Comparison of ENCODE assay signal across 25 mouse cellular contexts in genomic region chr4:46347580-46348515, GRCm38 (mm10). TPM values are rescaled to one million over a fixed set of nuclear protein-coding genes. Genes with fewer than 3 reads are reported as not detected.
DNase-seq lines count a peak whose midpoint lies in the region; ATAC-seq and TF ChIP-seq lines count a peak whose summit lies in the region.
"Had no signal": no experiment of that assay in that cellular context is flagged by ENCODE, and none has a peak within 500 bp of the region (broad histone marks: within the 10 kb centered on the region; RNA-seq: fewer than 3 reads in every experiment).

No protein-coding gene starts in this region.

- WGBS in cerebellum, adult 2 months, result 7% methylated on average over 41 of the region's 41 CpGs

- peak overlapping the region; percentile 46 for H3K4me3 ChIP-seq in megakaryocyte, embryonic 14.5 days (replicated peaks)
- H3K4me3 ChIP-seq in cerebellum, adult 2 months (replicated peaks; ENCODE audit: insufficient read depth, low read depth, low read length), result no peak overlapping the region
- H3K4me3 ChIP-seq: heart, adult 2 months; hindbrain, embryonic 13.5 days; layer of hippocampus, adult 2 months; left cerebral cortex, adult 2 months; limb, embryonic 12.5 days; liver, embryonic 13.5 days; lung, embryonic 15.5 days had no signal

- H3K27me3 ChIP-seq in megakaryocyte, embryonic 14.5 days (replicated peaks), result peaks cover 97% of the 10 kb centered on the region
- H3K27me3 ChIP-seq in cerebellum, adult 2 months (ENCODE audit: control insufficient read depth, insufficient read depth, low read length), result peaks cover 19% of the 10 kb centered on the region

- peaks cover 48% of the 10 kb centered on the region for H3K4me1 ChIP-seq in megakaryocyte, embryonic 14.5 days
- H3K4me1 ChIP-seq in cerebellum, adult 2 months (ENCODE audit: control insufficient read depth, insufficient read depth, low read length), result no peaks in the 10 kb centered on the region

- peaks cover 21% of the 10 kb centered on the region for H3K9me3 ChIP-seq in megakaryocyte, embryonic 14.5 days
- H3K9me3 ChIP-seq: hindbrain, embryonic 13.5 days; limb, embryonic 12.5 days; liver, embryonic 13.5 days; lung, embryonic 15.5 days had no signal

- peak; percentile 44 for DNase-seq in embryo, embryonic 9.5 days (ENCODE audit: extremely low spot score)
- peak; percentile 31 for DNase-seq in retina, embryonic 14.5 days (ENCODE audit: low spot score)
- no peak for DNase-seq in cerebellum, adult 2 months
- no peak for DNase-seq in lung, postnatal 10 days
- DNase-seq: adrenal gland, adult 2 months; cerebellum, postnatal 25 days; gastrocnemius, postnatal 14 days; heart, adult 2 months; liver, embryonic 13.5 days; spleen, adult 18-20 months; thymus, adult 2 months had no signal

- H3K36me3 ChIP-seq in megakaryocyte, embryonic 14.5 days (replicated peaks; ENCODE audit: low read length), result no peaks in the 10 kb centered on the region
- H3K36me3 ChIP-seq: hindbrain, embryonic 13.5 days; limb, embryonic 12.5 days; liver, embryonic 13.5 days; lung, embryonic 15.5 days had no signal

- no peak for TF ChIP-seq POLR2A in cerebellum, adult 2 months (IDR thresholded peaks at IDR 0.05; ENCODE audit: borderline replicate concordance, insufficient read depth, low read length)

- no peak for TF ChIP-seq CTCF in cerebellum, adult 2 months (IDR thresholded peaks at IDR 0.05; ENCODE audit: borderline replicate concordance, insufficient read depth, low read depth, low read length)

- no peak overlapping the region for H3K27ac ChIP-seq in cerebellum, adult 2 months (ENCODE audit: insufficient read depth, low read length)
- H3K27ac ChIP-seq: heart, adult 2 months; hindbrain, embryonic 13.5 days; kidney, postnatal 0 days; layer of hippocampus, adult 2 months; left cerebral cortex, adult 2 months; limb, embryonic 12.5 days; liver, embryonic 13.5 days; lung, embryonic 15.5 days had no signal

- no peak for ATAC-seq in megakaryocyte, adult 5-6 weeks (ENCODE audit: poor library complexity, severe bottlenecking)
- ATAC-seq in common myeloid progenitor, adult 5-6 weeks (replicated peaks; ENCODE audit: low read depth, poor library complexity, severe bottlenecking), result 0 out of 2 replicates have a peak, but pooled peaks have one; percentile 31
- ATAC-seq: CD4-positive, CD25-positive, alpha-beta regulatory T cell, adult 4 months; intestine, embryonic 16.5 days had no signal

RNA-seq across cellular contexts. Expression of gene Foxe1, which starts 4.4 kb away (rescaled TPM):
- not detected in 2 replicates for polyA plus RNA-seq in megakaryocyte, embryonic 14.5 days (2012; ENCODE audit: insufficient read depth, low replicate concordance)
- total RNA-seq in megakaryocyte, adult 5-6 weeks (2015), result 0.11 TPM in 1 of 2 replicates, not detected in the other
- not detected in 2 replicates for total RNA-seq in megakaryocyte, adult 5-6 weeks (2017)
- total RNA-seq in common myeloid progenitor, adult 5-6 weeks (2017), result 0.34 TPM in 1 of 2 replicates, not detected in the other
- polyA plus RNA-seq in cerebellum, adult 2 months (2012; rRNA removed), result not detected in 2 replicates
- total RNA-seq: adrenal gland, adult 2 months; gastrocnemius, postnatal 14 days; heart, adult 2 months; layer of hippocampus, adult 2 months; left cerebral cortex, adult 2 months had no signal
- polyA plus RNA-seq: CD4-positive, CD25-positive, alpha-beta regulatory T cell, adult 4 months; frontal cortex, adult 2 months; heart, adult 2 months; heart, embryonic 16.5 days; hindbrain, embryonic 13.5 days; intestine, embryonic 16.5 days; kidney, postnatal 0 days; limb, embryonic 12.5 days; liver, embryonic 13.5 days; urinary bladder, adult 2 months had no signal

RNA-seq across cellular contexts. Expression of gene Trmo, which starts 41.4 kb away (rescaled TPM):
- 1.5 and 3.7 TPM in 2 replicates for polyA plus RNA-seq in megakaryocyte, embryonic 14.5 days (2012; ENCODE audit: insufficient read depth, low replicate concordance)
- 6.9 and 8.4 TPM in 2 replicates for total RNA-seq in megakaryocyte, adult 5-6 weeks (2015)
- 6.8 and 9.0 TPM in 2 replicates for total RNA-seq in megakaryocyte, adult 5-6 weeks (2017)
- 9.7 and 17.0 TPM in 2 replicates for total RNA-seq in common myeloid progenitor, adult 5-6 weeks (2017)
- 7.7 and 8.1 TPM in 2 replicates for polyA plus RNA-seq in cerebellum, adult 2 months (2012; rRNA removed)

Comparison
In these comparisons a context has a peak if more than half of its experiments do, and no peak if none do; other contexts are left out.
1. DNase-seq: peak in embryo, embryonic 9.5 days (single experiment) and retina, embryonic 14.5 days (single experiment); none in cerebellum, adult 2 months (0 of 2) and lung, postnatal 10 days (single experiment).